Mouse (Mus musculus): ENCODE results near the gene Gm128. TPM values are rescaled to one million over a fixed set of nuclear protein-coding genes. Genes with fewer than 3 reads are reported as not detected.

Gm128 gene
- polyA plus RNA-seq, 1 experiment: 0.58 TPM

DNA sequence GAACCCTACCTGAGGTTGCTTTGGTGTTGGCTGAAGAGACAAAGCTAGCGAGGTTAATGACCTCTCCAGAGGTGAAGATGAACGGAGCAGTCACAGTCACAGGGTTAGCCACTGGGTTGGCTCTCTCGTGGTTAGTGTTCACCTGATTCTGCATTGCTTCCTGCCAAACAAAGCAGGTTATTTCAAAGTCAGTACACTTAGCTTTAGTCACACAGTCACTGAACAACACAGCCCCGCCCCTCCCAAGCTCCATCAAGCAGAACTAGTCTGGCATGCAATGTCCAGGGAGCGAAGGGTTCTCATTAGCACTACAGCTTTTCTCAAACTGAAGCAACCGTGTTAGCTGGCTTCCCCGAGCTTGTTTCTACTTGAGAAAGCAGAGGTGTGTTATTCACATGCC, 41.3 kb downstream of the Gm128 start:
- no peak for DNase-seq (ENCODE audit: low spot score)

DNA sequence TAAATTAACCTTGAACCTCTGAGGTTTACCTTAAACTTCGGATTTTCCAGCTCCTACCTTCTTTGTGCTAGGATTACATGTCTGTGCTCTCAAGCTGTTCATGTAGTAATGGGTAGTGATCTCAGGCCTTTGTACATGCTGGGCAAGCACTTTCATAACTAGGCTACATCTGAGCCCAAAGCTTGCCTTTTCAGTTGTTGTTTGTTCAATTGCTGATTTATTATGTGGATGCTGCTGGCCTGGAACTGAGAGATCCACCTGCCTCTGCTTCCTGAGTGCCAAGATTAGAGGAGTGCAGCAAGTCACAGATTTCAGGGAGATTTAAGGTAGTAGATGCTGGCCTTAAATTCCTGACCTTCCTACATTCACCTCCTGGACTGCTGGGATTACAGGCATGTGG, 42.3 kb downstream of the Gm128 start:
- no peak for DNase-seq (ENCODE audit: low spot score)

DNA sequence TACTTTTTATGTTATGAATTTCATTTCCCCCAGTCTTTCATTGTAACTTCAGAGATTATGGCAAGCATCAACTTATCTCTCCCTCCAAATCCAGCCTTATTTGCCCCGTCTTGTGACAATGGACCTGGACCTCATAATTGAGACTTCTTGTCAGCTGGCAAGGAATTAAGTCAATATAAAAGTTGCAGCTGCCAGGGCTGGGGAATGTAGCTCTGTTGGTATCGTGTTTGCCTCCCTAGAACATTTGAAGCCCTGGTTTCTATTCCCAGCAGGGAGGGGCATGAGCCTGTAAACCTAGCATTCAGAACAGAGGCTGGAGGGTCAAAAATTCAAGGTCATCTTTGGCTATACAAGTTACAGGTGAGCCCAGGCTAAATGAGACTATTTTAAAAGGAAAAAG, 45.6 kb downstream of the Gm128 start:
- no peak for DNase-seq (ENCODE audit: low spot score)

GRCm38 (mm10) chr3:95194721-95195135, 46.7 kb downstream of the Gm128 start:
- no peak for DNase-seq (ENCODE audit: low spot score)

Other genes starting within 250 kb of the Gm128 start
- 14.0 and 17.6 TPM in 2 replicates for gene Zfp687, start 226.2 kb downstream of the Gm128 start, polyA plus RNA-seq (2012; rRNA removed)
- 172 and 195 TPM in 2 replicates for gene Psmd4, start 199.0 kb downstream of the Gm128 start, polyA plus RNA-seq (2012; rRNA removed)
- 27.2 and 28.2 TPM in 2 replicates for gene Pip5k1a, start 134.7 kb downstream of the Gm128 start, polyA plus RNA-seq (2012; rRNA removed)
- 70.9 and 76.2 TPM in 2 replicates for gene Vps72, start 130.6 kb downstream of the Gm128 start, polyA plus RNA-seq (2012; rRNA removed)
- gene Tmod4, start 117.1 kb downstream of the Gm128 start, polyA plus RNA-seq (2012; rRNA removed): 1.2 and 1.5 TPM in 2 replicates
- gene Scnm1, start 107.6 kb downstream of the Gm128 start, polyA plus RNA-seq (2012; rRNA removed): 84.2 and 90.2 TPM in 2 replicates
- gene Lysmd1, start 107.5 kb downstream of the Gm128 start, polyA plus RNA-seq (2012; rRNA removed): 10.4 and 11.0 TPM in 2 replicates
- gene Tnfaip8l2, start 99.2 kb downstream of the Gm128 start, polyA plus RNA-seq (2012; rRNA removed): 8.5 and 8.7 TPM in 2 replicates
- 4.2 and 5.8 TPM in 2 replicates for gene Sema6c, start 81.1 kb downstream of the Gm128 start, polyA plus RNA-seq (2012; rRNA removed)
- 21.4 and 21.9 TPM in 2 replicates for gene Gabpb2, start 23.7 kb downstream of the Gm128 start, polyA plus RNA-seq (2012; rRNA removed)
- gene Cdc42se1, start 12.9 kb downstream of the Gm128 start, polyA plus RNA-seq (2012; rRNA removed): 77.2 and 92.7 TPM in 2 replicates
- 11.0 and 15.4 TPM in 2 replicates for gene Mllt11, start 9.4 kb downstream of the Gm128 start, polyA plus RNA-seq (2012; rRNA removed)
- 13.5 and 15.1 TPM in 2 replicates for gene Bnipl, start 9.6 kb upstream of the Gm128 start, polyA plus RNA-seq (2012; rRNA removed)
- 69.7 and 79.9 TPM in 2 replicates for gene Mindy1, start 39.7 kb upstream of the Gm128 start, polyA plus RNA-seq (2012; rRNA removed)
- gene Prune1, start 40.5 kb upstream of the Gm128 start, polyA plus RNA-seq (2012; rRNA removed): 19.2 and 20.3 TPM in 2 replicates
- gene Anxa9, start 65.6 kb upstream of the Gm128 start, polyA plus RNA-seq (2012; rRNA removed): 6.5 and 7.6 TPM in 2 replicates
- 119 and 126 TPM in 2 replicates for gene Cers2, start 73.2 kb upstream of the Gm128 start, polyA plus RNA-seq (2012; rRNA removed)
- 22.9 and 24.7 TPM in 2 replicates for gene Setdb1, start 115.6 kb upstream of the Gm128 start, polyA plus RNA-seq (2012; rRNA removed)
- gene 4930558C23Rik, start 161.2 kb upstream of the Gm128 start, polyA plus RNA-seq (2012; rRNA removed): not detected in 2 replicates
- 44.8 and 51.4 TPM in 2 replicates for gene Arnt, start 192.8 kb upstream of the Gm128 start, polyA plus RNA-seq (2012; rRNA removed)